Mouse (Mus musculus) spleen, adult 2 months (tissue): Measurements from ENCODE around the gene Kbtbd8. TPM values are rescaled to one million over a fixed set of nuclear protein-coding genes. Genes with fewer than 3 reads are reported as not detected.
A peak's percentile ranks its signal among the peaks of the same experiment; 100 is the strongest.

Experiments used
- DNase-seq, 2 experiments: peaks; one replicate each; pipeline versions ENCODE4 v3.0.0 to v3.0.0-alpha.2; 2012 to 2021; ENCODE audit warnings: low spot score in 2 of 2, low read depth in 1 of 2
- H3K27ac ChIP-seq: fragments of 200-500 bp; 2 replicates; pipeline ENCODE4 v1.5.1; 2012; ENCODE audit warnings: low read length, inconsistent platforms; ENCODE audit not compliant: insufficient read depth
- H3K27me3 ChIP-seq: fragments of 200-500 bp; 2 replicates; pipeline ENCODE4 v1.6.1; 2012; ENCODE audit warnings: mild to moderate bottlenecking, moderate library complexity, low read length, inconsistent platforms; ENCODE audit not compliant: control insufficient read depth, insufficient read depth
- H3K36me3 ChIP-seq: fragments of 200-500 bp; 2 replicates; pipeline ENCODE4 v1.6.1; 2012; ENCODE audit warnings: mild to moderate bottlenecking, low read length, inconsistent platforms; ENCODE audit not compliant: control insufficient read depth, insufficient read depth
- H3K4me1 ChIP-seq: fragments of 200-500 bp; 2 replicates; pipeline ENCODE4 v1.6.1; 2011; ENCODE audit warnings: inconsistent platforms; ENCODE audit not compliant: control insufficient read depth, insufficient read depth, insufficient read length
- H3K4me3 ChIP-seq: fragments of 200-500 bp; 2 replicates; pipeline ENCODE4 v1.5.1; 2011; ENCODE audit warnings: mild to moderate bottlenecking, inconsistent platforms; ENCODE audit not compliant: insufficient read depth, insufficient read length; ENCODE audit errors: extremely low read depth
- CTCF ChIP-seq: fragments of 200-500 bp; IDR thresholded peaks from 2 replicates; pipeline ENCODE4 v1.5.1; 2011; ENCODE audit warnings: mild to moderate bottlenecking, inconsistent platforms; ENCODE audit not compliant: insufficient read depth, insufficient read length, insufficient replicate concordance; ENCODE audit errors: extremely low read depth
- POLR2A ChIP-seq: fragments of 200-500 bp; IDR thresholded peaks from 2 replicates; pipeline ENCODE4 v1.6.1; 2011; ENCODE audit warnings: low read depth, low read length, inconsistent platforms
- WGBS: fragments of 180-500 bp; shearing (Covaris S2); methylation state at CpG from one replicate; pipeline ENCODE4 v1.1.7; 2018; 5-methylcytosine and 5-hydroxymethylcytosine counted together
- polyA plus RNA-seq: library from polyadenylated mRNA; depleted of rRNA; stranded (reverse); fragments of >200 nt; gene quantifications from 2 replicates; pipeline ENCODE4 v1.2.3, GENCODE M21; 2012

Gene Kbtbd8
- polyA plus RNA-seq, 1 experiment, result 0.34 TPM

GRCm38 (mm10) chr6:95103706-95104105, 13.3 kb upstream of the Kbtbd8 start:
- 72% methylated on average over 3 of the region's 3 CpGs for WGBS
- H3K27ac ChIP-seq, result no peak overlapping the region
- no peak for TF ChIP-seq CTCF
- TF ChIP-seq POLR2A, result no peak

GRCm38 (mm10) chr6:95108437-95108836, 8.6 kb upstream of the Kbtbd8 start:
- Histone ChIP-seq H3K4me3 (no peak overlapping the region), H3K27ac (no peak overlapping the region), H3K4me1 (no peaks in the 10 kb centered on the region), H3K36me3 (no peaks in the 10 kb centered on the region), H3K27me3 (no peaks in the 10 kb centered on the region)
- no peak for DNase-seq
- TF ChIP-seq POLR2A (no peak), CTCF (no peak)

More at GRCm38 (mm10) chr6:95103706-95104105, 13.3 kb upstream of the Kbtbd8 start:
- Histone ChIP-seq H3K4me1 (no peaks in the 10 kb centered on the region), H3K4me3 (no peak overlapping the region), H3K27me3 (no peaks in the 10 kb centered on the region), H3K36me3 (no peaks in the 10 kb centered on the region)
- no peak for DNase-seq

GRCm38 (mm10) chr6:95109691-95110450, 7.2 kb upstream of the Kbtbd8 start:
- Histone ChIP-seq H3K36me3 (no peaks in the 10 kb centered on the region), H3K27me3 (no peaks in the 10 kb centered on the region), H3K27ac (no peak overlapping the region), H3K4me1 (no peaks in the 10 kb centered on the region), H3K4me3 (no peak overlapping the region)
- TF ChIP-seq CTCF, result no peak
- TF ChIP-seq POLR2A, result no peak
- DNase-seq, result no peak
- WGBS, result 94% methylated on average over 6 of the region's 6 CpGs

GRCm38 (mm10) chr6:95112015-95112414, 5.0 kb upstream of the Kbtbd8 start:
- H3K4me1 ChIP-seq, result peaks cover 1% of the 10 kb centered on the region; the same call in 1 of the 2 replicates
- no peak overlapping the region for H3K4me3 ChIP-seq
- 74% methylated on average over 5 of the region's 5 CpGs for WGBS
- H3K36me3 ChIP-seq, result no peaks in the 10 kb centered on the region
- no peak overlapping the region for H3K27ac ChIP-seq
- no peaks in the 10 kb centered on the region for H3K27me3 ChIP-seq
- TF ChIP-seq POLR2A (no peak), CTCF (no peak)
- DNase-seq, result no peak

- Histone ChIP-seq H3K4me3 (no peak overlapping the region), H3K27me3 (no peaks in the 10 kb centered on the region), H3K27ac (no peak overlapping the region), H3K36me3 (no peaks in the 10 kb centered on the region), H3K4me1 (peaks cover 7% of the 10 kb centered on the region)
- TF ChIP-seq POLR2A, result no peak
- TF ChIP-seq CTCF, result no peak
- DNase-seq, result no peak
- WGBS, result 67% methylated on average over 8 of the region's 8 CpGs
Measured at GRCm38 (mm10) chr6:95116513-95116912, 527 bp upstream of the Kbtbd8 start.

- H3K4me3 ChIP-seq, result peak overlapping the region; percentile 93
- TF ChIP-seq CTCF (no peak), POLR2A (peak; percentile 35)
- peaks cover 6% of the 10 kb centered on the region for H3K36me3 ChIP-seq
- under 1% methylated on average over 100 of the region's 103 CpGs for WGBS
- no peaks in the 10 kb centered on the region for H3K27me3 ChIP-seq
- peak overlapping the region; percentile 56 for H3K27ac ChIP-seq
- peaks cover 7% of the 10 kb centered on the region for H3K4me1 ChIP-seq
- DNase-seq, result peak; percentile 92 to 98
Measured at GRCm38 (mm10) chr6:95117614-95118541, 838 bp downstream of the Kbtbd8 start.
